Mouse (Mus musculus) macrophage (primary cell): Measurements from ENCODE around the gene Fign. TPM values are rescaled to one million over a fixed set of nuclear protein-coding genes. Genes with fewer than 3 reads are reported as not detected.

Source experiments
- H3K27ac ChIP-seq: fragments of 350-480 bp; formaldehyde crosslinking; 2 replicates; pipeline ENCODE4 v1.9.0; 2021
- H3K36me3 ChIP-seq: fragments of 350-480 bp; formaldehyde crosslinking; 2 replicates; pipeline ENCODE4 v1.9.0; 2021; ENCODE audit errors: inconsistent target
- H3K4me3 ChIP-seq: fragments of 350-480 bp; formaldehyde crosslinking; 2 replicates; pipeline ENCODE4 v1.9.0; 2021; ENCODE audit errors: inconsistent target
- H3K79me2 ChIP-seq: fragments of 350-480 bp; formaldehyde crosslinking; 2 replicates; pipeline ENCODE4 v1.9.0; 2021; ENCODE audit errors: inconsistent target
- WGBS: methylation state at CpG from one replicate; pipeline ENCODE4 v1.1.7; 2026; ENCODE audit warnings: inconsistent platforms; ENCODE audit not compliant: missing documents; 5-methylcytosine and 5-hydroxymethylcytosine counted together
- polyA plus RNA-seq: library from polyadenylated mRNA; stranded (reverse); fragments of 250-400 nt; gene quantifications from 3 replicates; pipeline ENCODE4 v1.2.4, GENCODE M21; 2018; ENCODE audit warnings: inconsistent platforms
- total RNA-seq, 78 experiments: library from RNA; depleted of rRNA; stranded (reverse); fragments of 250-400 nt; gene quantifications; 1 replicate in 9 of 78; 2 replicates in 24 of 78; 3 replicates in 43 of 78; 4 replicates in 2 of 78; pipeline ENCODE4 v1.2.4; 2018; ENCODE audit warnings: inconsistent platforms in 56 of 78

Gene Fign
- under 1 TPM in 1 of 26 experiments, not detected in 25; 0.09 TPM for total RNA-seq (2018; cell fraction: chromatin; rRNA removed)
- not detected for total RNA-seq (2018; cell fraction: cytosol; rRNA removed)
- not detected for total RNA-seq (2018; cell fraction: nucleus; rRNA removed)
- polyA plus RNA-seq: not detected in 3 replicates

DNA sequence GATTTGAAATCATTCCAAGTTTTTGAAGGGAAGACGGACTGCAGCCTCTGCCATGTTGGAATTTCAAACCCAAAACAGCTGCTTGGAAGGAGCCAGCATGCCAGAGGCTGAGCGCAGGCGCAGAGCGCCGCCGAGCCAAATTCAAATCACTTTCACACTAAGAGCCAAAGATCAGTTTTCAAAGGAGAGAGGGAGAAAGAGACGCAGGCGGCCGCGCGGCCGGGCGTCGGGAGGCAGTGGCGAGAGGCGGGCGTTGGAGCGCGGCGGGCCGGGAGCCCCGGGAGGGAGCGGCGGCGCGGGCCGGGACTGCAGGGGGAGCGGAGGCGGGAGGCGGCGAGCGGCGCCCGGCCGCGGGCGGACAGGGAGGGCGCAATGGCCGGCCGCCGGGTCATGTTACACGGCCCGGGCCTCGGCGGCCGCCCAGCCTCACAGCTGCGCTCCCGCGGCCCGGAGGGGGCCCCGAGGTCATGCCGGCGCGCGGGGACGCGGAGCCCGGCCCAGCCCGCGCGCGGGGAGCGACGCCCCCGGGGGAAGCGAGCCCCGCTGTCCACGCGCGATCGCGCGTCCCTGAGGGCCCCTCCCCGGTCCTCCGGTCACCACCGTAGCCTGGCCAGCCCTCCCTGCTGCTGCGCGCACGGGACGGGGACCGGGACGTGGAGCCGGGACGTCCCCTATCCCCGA is at the start of gene Fign:
Gene Fign (minus strand): TSS at position 102 of the 681 bp plus-strand sequence.
- Histone ChIP-seq H3K79me2 (no peaks in the 10 kb centered on the region), H3K36me3 (no peaks in the 10 kb centered on the region), H3K4me3 (no peak within 1 kb of the TSS), H3K27ac (no peak within 1 kb of the TSS)
- 2% methylated on average over 84 of the region's 85 CpGs for WGBS

DNA sequence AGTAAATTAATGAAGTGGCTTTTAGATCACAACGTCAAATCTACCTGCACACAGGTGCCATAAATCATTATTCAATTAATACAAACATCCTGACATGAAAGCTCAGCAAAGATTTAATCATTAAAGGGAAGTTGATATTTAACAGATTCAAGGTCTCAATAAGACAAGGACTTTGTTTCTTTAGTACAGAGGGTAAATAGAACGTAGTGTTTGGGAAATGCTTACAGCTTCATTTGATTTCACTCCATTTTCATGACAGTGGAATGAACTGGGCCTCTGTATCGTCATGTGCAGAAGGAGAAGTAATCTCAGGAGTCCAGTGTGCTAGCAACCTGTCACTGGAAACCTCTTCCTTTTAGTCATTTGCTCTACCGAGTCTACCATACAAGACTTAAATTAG is 35.8 kb upstream of the Fign start:
- Histone ChIP-seq H3K36me3 (no peaks in the 10 kb centered on the region), H3K79me2 (no peaks in the 10 kb centered on the region), H3K27ac (no peak overlapping the region), H3K4me3 (no peak overlapping the region)
- WGBS: 64% methylated on average over 4 of the region's 4 CpGs

DNA sequence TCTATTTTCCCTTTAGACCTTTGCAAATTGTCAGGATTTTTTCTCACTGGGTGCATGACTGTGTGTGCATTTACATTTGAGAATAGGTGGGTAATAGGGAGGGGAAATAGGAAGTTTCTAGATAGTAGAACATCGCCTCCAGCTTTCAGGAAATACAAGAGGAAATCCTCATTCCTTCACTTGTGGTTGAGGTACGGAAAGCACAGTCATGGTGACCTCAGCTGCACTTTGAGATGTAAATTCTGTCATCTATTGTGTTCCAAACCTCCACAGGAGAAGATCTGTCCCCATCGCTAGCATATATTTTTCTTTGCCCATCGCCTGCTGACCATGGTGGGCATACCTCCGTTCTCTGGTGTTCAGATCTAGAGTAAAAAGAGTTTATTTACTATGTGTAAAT is 22.7 kb upstream of the Fign start:
- WGBS: 42% methylated on average over 5 of the region's 5 CpGs
- Histone ChIP-seq H3K27ac (no peak overlapping the region), H3K36me3 (no peaks in the 10 kb centered on the region), H3K79me2 (no peaks in the 10 kb centered on the region), H3K4me3 (no peak overlapping the region)

DNA sequence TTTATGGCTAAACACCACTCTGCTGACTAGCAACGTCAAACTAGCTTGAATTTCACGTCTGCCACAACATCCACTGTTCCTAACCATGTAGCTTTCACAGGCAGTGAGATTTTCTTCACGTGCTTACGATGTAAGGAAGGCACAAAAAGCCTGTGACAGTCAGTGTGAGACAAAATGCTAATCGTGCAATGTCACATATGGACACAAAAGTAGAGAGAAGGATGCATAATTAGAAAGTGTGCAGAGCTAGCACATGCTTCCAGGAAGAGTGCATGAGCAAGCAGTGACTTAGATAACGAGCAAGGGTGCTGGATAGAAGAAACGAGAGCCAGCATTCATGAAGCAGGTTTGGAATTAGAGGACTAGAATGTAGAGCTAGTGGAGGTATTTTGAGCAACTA is 18.8 kb upstream of the Fign start:
- 82% methylated on average over 7 of the region's 7 CpGs for WGBS
- no peaks in the 10 kb centered on the region for H3K36me3 ChIP-seq
- H3K27ac ChIP-seq: no peak overlapping the region
- H3K79me2 ChIP-seq: no peaks in the 10 kb centered on the region
- H3K4me3 ChIP-seq: no peak overlapping the region

DNA sequence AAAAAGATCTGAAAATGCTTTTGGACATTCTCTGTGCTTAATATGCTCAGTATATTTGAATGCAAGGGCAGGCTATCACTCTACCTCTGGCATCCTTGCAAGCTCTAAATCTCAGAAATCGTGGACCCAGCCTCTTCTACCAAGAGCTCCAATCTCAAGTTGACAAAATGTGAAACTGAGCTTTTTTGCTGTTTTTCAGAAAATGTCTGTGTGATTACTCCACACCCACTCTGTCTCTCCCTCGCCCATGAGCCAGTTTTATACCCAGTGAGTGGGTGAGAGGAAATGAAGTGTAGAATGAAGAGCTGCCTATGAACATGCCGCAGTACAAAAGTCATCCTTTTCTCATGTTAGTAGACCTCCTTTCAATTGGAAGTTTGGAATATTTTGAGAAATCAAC is 13.3 kb upstream of the Fign start:
- Histone ChIP-seq H3K36me3 (no peaks in the 10 kb centered on the region), H3K27ac (no peak overlapping the region), H3K79me2 (no peaks in the 10 kb centered on the region), H3K4me3 (no peak overlapping the region)
- 90% methylated on average over 3 of the region's 3 CpGs for WGBS

DNA sequence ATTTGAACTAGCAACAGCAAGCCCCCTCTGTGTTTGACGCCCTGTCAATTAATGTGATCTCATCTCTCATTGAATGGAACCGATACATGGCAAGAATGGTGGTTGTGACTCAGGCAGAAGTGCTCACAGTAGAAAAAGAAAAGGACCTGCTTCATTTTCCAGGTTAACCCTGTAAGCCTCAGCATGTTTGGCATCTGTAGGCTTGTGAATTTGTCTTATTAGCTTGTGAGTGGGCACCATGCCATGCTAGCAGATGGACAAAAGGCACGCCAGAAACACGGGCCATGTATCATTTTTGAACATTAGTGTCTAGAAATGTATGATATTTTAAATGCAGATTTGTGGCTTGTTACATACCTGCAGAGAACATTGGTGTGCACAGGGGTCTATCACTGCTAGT is 12.0 kb upstream of the Fign start:
- Histone ChIP-seq H3K79me2 (no peaks in the 10 kb centered on the region), H3K27ac (no peak overlapping the region), H3K36me3 (no peaks in the 10 kb centered on the region), H3K4me3 (no peak overlapping the region)
- 88% methylated on average over 4 of the region's 4 CpGs for WGBS

DNA sequence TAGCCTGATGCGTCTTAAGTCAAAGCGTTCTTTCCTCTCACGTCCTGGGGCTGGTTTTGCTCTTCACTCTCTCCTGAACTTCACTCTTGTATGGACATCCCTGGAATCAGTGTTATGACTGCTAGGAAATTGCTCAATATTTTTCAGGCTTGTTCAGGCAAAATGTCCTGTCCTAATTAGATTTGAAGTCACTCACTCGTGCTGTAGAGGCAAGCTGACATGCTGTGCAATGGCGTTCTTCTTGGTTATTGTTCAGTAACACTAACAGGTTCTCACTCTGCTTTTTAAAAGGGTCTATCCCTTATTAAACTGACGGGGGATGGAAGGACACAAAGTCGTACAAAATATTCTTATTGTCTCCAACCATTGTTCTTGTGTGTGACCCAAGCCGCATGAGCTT is 10.2 kb upstream of the Fign start:
- no peaks in the 10 kb centered on the region for H3K79me2 ChIP-seq
- no peak overlapping the region for H3K27ac ChIP-seq
- 89% methylated on average over 8 of the region's 8 CpGs for WGBS
- H3K4me3 ChIP-seq: no peak overlapping the region
- H3K36me3 ChIP-seq: no peaks in the 10 kb centered on the region

DNA sequence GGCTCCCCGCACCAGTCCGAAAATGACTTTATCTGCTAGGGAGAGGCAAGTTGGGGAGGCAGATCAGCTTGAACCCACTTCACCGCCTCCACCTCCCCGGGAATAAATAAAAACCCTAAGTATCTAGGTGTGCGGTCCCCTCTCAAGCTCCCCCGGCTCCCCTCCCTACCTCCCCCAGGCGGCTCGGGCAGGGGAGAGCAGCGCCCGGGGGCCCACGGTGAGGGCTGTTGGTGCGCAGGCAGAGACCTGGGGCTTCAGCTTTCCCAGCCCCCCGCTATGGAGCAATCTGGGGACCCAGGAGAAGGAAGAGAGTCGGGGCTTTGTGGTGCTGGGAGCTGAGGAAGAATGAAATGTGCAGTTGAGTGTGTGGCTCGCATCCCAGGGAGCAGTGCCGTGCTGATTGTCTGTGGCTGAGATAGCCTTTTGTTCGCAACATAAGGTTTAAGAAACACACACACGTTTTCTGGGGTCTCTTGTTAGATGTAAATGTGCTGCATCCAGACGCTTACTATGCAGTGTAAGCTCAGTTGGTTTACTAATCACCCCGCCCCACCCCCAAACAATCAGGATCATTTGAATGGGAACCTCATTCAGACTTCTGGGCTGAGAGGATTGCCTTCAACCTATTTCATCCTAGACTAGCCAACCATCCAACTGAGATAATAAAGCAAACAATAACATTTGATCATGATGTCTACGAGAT is 931 bp upstream of the Fign start:
- Histone ChIP-seq H3K4me3 (no peak overlapping the region), H3K79me2 (no peaks in the 10 kb centered on the region), H3K27ac (no peak overlapping the region), H3K36me3 (no peaks in the 10 kb centered on the region)
- WGBS: 17% methylated on average over 21 of the region's 21 CpGs

DNA sequence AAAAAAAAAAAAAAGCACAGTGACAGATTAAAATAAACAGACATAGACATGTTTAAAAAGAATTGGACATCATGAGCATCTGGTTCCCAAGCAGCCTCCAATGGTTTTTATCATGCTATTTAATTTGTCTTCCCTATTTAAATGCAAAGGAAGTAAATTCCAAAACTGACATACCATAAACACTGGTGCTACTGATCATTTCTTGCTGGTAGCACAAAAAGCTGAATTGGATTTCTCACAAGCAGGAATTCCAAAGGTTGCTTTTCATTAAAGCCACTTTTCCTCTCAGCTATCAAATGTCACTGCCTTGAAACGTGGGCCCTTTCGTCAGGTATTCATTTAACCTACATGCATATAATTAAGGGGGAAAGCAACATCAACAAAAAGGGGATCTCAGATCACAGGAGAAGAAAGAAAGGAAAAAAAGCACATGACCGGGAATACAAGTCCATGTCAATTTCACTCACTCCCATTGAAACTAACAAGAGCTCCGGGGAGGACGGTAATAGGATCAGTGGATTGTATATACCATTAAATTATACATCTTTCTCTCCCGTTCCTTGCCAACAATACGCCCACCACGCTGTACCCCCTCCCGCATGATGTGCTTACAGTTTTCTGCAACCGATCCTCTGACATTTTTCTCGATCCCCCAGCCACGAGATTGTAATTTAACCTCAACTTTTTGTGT is 972 bp downstream of the Fign start:
- Histone ChIP-seq H3K27ac (no peak overlapping the region), H3K36me3 (no peaks in the 10 kb centered on the region), H3K79me2 (no peaks in the 10 kb centered on the region), H3K4me3 (no peak overlapping the region)
- 8% methylated on average over 12 of the region's 12 CpGs for WGBS

DNA sequence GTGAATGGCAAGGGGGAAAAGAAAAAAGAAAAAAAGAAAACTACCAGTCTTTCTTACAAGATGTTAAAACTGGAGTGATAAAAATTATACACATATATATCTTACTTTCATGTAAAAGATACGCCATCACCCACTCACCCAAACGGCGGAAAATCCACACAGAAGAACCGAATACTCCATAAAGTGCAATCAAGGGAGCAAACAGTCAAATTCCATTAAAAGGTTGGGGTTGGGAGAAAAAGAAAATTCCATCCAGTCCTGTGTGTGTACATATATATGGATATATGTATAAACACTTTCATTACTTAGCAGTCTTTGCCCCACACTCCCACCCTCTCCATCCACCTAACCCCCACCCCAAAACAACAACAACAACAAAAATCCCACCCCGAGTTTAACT is 1.7 kb downstream of the Fign start:
- Histone ChIP-seq H3K79me2 (no peaks in the 10 kb centered on the region), H3K27ac (no peak overlapping the region), H3K36me3 (no peaks in the 10 kb centered on the region), H3K4me3 (no peak overlapping the region)
- WGBS: 86% methylated on average over 5 of the region's 5 CpGs

DNA sequence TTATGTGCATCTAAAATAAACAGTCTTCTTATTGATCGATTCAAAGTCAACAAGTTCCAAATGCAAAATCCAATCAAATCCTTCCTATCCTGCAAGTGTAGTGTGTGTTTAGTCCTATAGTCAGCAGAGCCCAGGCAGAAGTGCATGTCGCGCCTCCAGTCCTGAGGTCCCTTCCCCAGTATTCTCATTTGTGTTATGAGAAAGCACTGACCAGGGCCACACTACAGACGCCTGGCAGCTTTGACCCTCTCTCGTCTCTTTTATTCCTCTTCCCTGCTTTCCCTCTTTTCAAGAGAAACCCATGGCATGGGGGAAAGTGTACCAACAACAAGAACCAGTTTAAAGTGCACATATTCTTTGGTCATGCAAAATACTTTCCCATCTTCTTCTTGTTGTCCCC is 2.3 kb downstream of the Fign start:
- WGBS: 81% methylated on average over 5 of the region's 5 CpGs
- H3K4me3 ChIP-seq: no peak overlapping the region
- H3K79me2 ChIP-seq: no peaks in the 10 kb centered on the region
- no peak overlapping the region for H3K27ac ChIP-seq
- H3K36me3 ChIP-seq: no peaks in the 10 kb centered on the region

DNA sequence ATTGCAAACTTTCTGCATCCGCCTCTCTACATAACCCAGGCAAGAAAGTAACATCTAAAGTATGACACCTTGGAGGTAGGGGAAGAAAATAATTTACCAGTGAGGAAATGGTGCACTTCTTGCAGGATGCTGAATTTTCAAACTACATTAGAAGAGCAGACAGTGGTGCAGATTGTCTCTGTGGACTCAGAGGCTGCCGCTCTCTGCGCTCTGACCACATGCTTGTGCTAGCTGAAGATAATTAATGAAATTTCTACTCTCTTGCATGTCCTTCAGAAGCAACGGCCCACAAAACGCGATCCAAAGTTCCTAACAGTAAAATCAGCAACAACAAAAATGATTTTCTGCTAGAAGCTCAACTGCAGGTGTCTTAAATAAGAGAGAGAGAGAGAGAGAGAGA is 4.8 kb downstream of the Fign start:
- Histone ChIP-seq H3K4me3 (no peak overlapping the region), H3K79me2 (no peaks in the 10 kb centered on the region), H3K27ac (no peak overlapping the region), H3K36me3 (no peaks in the 10 kb centered on the region)
- 92% methylated on average over 6 of the region's 6 CpGs for WGBS

DNA sequence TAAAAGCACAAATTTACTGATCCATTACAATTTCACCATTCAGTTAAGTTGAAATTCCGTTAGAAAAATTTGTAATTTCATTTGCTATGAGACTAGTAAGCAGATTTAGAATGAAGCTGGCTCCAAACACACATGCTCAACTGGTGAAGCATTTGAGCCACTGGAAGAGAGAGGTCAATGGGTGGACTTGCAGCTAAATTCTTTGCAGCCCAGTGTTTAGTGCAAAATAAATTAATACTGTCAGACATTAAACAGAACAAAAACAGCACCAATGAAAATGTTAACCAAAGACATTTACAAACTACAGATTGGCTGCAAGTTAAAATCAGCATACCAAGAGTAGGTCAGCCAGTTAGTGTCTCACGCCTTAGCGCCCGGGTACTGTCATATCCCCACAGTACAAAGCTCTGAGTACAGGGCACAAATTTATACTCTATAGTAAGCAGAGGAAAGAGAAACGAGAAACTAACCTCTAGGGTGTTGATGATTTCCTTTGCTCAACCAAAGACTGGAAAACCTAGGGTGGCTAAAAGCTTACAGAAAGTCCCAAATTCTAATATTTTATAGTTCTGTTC is 13.9 kb downstream of the Fign start:
- Histone ChIP-seq H3K36me3 (no peaks in the 10 kb centered on the region), H3K4me3 (no peak overlapping the region), H3K27ac (no peak overlapping the region), H3K79me2 (no peaks in the 10 kb centered on the region)
- WGBS: 89% methylated on average over 5 of the region's 5 CpGs

DNA sequence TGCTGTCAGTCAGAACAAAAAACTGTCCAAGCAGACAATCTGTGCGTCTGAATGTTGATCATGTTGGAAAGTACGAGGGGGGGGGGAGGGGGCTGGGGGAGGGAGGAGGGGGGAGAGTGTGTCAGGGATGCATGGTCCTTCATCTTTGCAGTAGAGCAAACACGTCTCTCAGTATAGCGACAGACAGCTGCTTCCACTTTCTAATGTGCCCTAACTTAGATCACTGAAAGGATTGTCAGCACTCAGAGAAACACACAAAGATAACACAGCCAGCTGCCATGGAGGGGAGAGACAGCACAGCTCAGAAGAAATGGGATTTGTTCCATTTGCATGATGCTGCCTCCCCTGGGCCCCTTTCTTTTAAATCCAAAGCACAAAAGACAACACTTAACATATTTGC is 18.1 kb downstream of the Fign start:
- H3K79me2 ChIP-seq: no peaks in the 10 kb centered on the region
- H3K27ac ChIP-seq: no peak overlapping the region
- H3K4me3 ChIP-seq: no peak overlapping the region
- 86% methylated on average over 3 of the region's 4 CpGs for WGBS
- no peaks in the 10 kb centered on the region for H3K36me3 ChIP-seq

DNA sequence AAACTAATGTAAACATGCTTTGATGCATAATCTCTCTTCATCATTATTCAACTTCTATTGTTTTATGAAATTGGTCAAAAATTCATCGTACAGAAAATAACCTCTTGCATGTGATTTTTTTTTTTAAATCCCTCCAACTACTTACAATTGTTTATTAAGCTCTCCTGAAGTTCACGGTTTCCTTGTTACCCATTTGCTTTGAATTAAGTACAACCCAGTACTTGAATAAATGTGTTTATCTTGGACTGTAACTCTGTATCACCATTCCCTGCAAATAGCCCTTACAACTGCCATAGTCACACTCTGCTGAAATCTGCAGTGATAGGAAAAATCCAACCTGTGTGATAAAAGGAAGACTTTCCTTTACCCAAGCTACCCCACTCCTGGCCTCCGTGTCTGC is 19.3 kb downstream of the Fign start:
- no peak overlapping the region for H3K27ac ChIP-seq
- H3K4me3 ChIP-seq: no peak overlapping the region

More for the DNA sequence above, 19.3 kb downstream of the Fign start:
- no peaks in the 10 kb centered on the region for H3K36me3 ChIP-seq
- WGBS: 85% methylated on average over 3 of the region's 3 CpGs
- H3K79me2 ChIP-seq: no peaks in the 10 kb centered on the region
